Mouse (Mus musculus): ENCODE data around the gene Dnm3. TPM values are rescaled to one million over a fixed set of nuclear protein-coding genes. Genes with fewer than 3 reads are reported as not detected.

The Dnm3 gene
- polyA plus RNA-seq, 1 experiment, result 1.0 TPM

GRCm38 (mm10) chr1:162082711-162083110 lies 395.1 kb downstream of the Dnm3 start:
- Histone ChIP-seq H3K27me3 (ENCODE audit: control insufficient read depth, insufficient read depth, low read length) (no peaks in the 10 kb centered on the region), H3K4me3 (ENCODE audit: low read depth, low read length) (no peak overlapping the region), H3K27ac (ENCODE audit: insufficient read depth, low read depth, low read length) (no peak overlapping the region), H3K4me1 (ENCODE audit: control insufficient read depth, insufficient read depth, insufficient read length, low read length) (no peaks in the 10 kb centered on the region), H3K36me3 (ENCODE audit: control insufficient read depth, insufficient read depth, low read length) (no peaks in the 10 kb centered on the region)
- WGBS, result 84% methylated on average over 7 of the region's 7 CpGs
- TF ChIP-seq POLR2A (IDR thresholded peaks at IDR 0.05; ENCODE audit: low read depth, low read length) (no peak), CTCF (IDR thresholded peaks at IDR 0.05; ENCODE audit: extremely low read depth, insufficient read length, insufficient replicate concordance, low read depth, low read length) (no peak)

- WGBS, result 79% methylated on average over 8 of the region's 8 CpGs
- H3K4me3 ChIP-seq (ENCODE audit: low read depth, low read length), result no peak overlapping the region
- TF ChIP-seq POLR2A (IDR thresholded peaks at IDR 0.05; ENCODE audit: low read depth, low read length) (no peak), CTCF (IDR thresholded peaks at IDR 0.05; ENCODE audit: extremely low read depth, insufficient read length, insufficient replicate concordance, low read depth, low read length) (no peak)
- H3K27ac ChIP-seq (ENCODE audit: insufficient read depth, low read depth, low read length), result no peak overlapping the region
- H3K27me3 ChIP-seq (ENCODE audit: control insufficient read depth, insufficient read depth, low read length), result no peaks in the 10 kb centered on the region
- H3K36me3 ChIP-seq (ENCODE audit: control insufficient read depth, insufficient read depth, low read length), result no peaks in the 10 kb centered on the region
- no peaks in the 10 kb centered on the region for H3K4me1 ChIP-seq (ENCODE audit: control insufficient read depth, insufficient read depth, insufficient read length, low read length)
Observed at GRCm38 (mm10) chr1:162081693-162082372, 396.0 kb downstream of the Dnm3 start.

- H3K4me3 ChIP-seq (ENCODE audit: low read depth, low read length), result no peak overlapping the region
- WGBS, result 93% methylated on average over 7 of the region's 7 CpGs
Observed at GRCm38 (mm10) chr1:162079989-162080388, 397.8 kb downstream of the Dnm3 start.

GRCm38 (mm10) chr1:162077454-162077853 lies 400.4 kb downstream of the Dnm3 start:
- no peak overlapping the region for H3K27ac ChIP-seq (ENCODE audit: insufficient read depth, low read depth, low read length)
- H3K27me3 ChIP-seq (ENCODE audit: control insufficient read depth, insufficient read depth, low read length), result no peaks in the 10 kb centered on the region
- H3K4me3 ChIP-seq (ENCODE audit: low read depth, low read length), result no peak overlapping the region
- no peaks in the 10 kb centered on the region for H3K36me3 ChIP-seq (ENCODE audit: control insufficient read depth, insufficient read depth, low read length)
- H3K4me1 ChIP-seq (ENCODE audit: control insufficient read depth, insufficient read depth, insufficient read length, low read length), result no peaks in the 10 kb centered on the region
- no peak for TF ChIP-seq CTCF (IDR thresholded peaks at IDR 0.05; ENCODE audit: extremely low read depth, insufficient read length, insufficient replicate concordance, low read depth, low read length)
- no peak for TF ChIP-seq POLR2A (IDR thresholded peaks at IDR 0.05; ENCODE audit: low read depth, low read length)
- WGBS, result 85% methylated on average over 6 of the region's 6 CpGs

More at GRCm38 (mm10) chr1:162079989-162080388, 397.8 kb downstream of the Dnm3 start:
- TF ChIP-seq CTCF (IDR thresholded peaks at IDR 0.05; ENCODE audit: extremely low read depth, insufficient read length, insufficient replicate concordance, low read depth, low read length) (no peak), POLR2A (IDR thresholded peaks at IDR 0.05; ENCODE audit: low read depth, low read length) (no peak)
- Histone ChIP-seq H3K4me1 (ENCODE audit: control insufficient read depth, insufficient read depth, insufficient read length, low read length) (no peaks in the 10 kb centered on the region), H3K36me3 (ENCODE audit: control insufficient read depth, insufficient read depth, low read length) (no peaks in the 10 kb centered on the region), H3K27me3 (ENCODE audit: control insufficient read depth, insufficient read depth, low read length) (no peaks in the 10 kb centered on the region), H3K27ac (ENCODE audit: insufficient read depth, low read depth, low read length) (no peak overlapping the region)

GRCm38 (mm10) chr1:162076581-162077001 lies 401.2 kb downstream of the Dnm3 start:
- WGBS, result 69% methylated on average over 10 of the region's 10 CpGs
- Histone ChIP-seq H3K27me3 (ENCODE audit: control insufficient read depth, insufficient read depth, low read length) (no peaks in the 10 kb centered on the region), H3K4me3 (ENCODE audit: low read depth, low read length) (no peak overlapping the region), H3K36me3 (ENCODE audit: control insufficient read depth, insufficient read depth, low read length) (no peaks in the 10 kb centered on the region), H3K27ac (ENCODE audit: insufficient read depth, low read depth, low read length) (no peak overlapping the region), H3K4me1 (ENCODE audit: control insufficient read depth, insufficient read depth, insufficient read length, low read length) (no peaks in the 10 kb centered on the region)
- TF ChIP-seq POLR2A (IDR thresholded peaks at IDR 0.05; ENCODE audit: low read depth, low read length) (no peak), CTCF (IDR thresholded peaks at IDR 0.05; ENCODE audit: extremely low read depth, insufficient read length, insufficient replicate concordance, low read depth, low read length) (no peak)

GRCm38 (mm10) chr1:162075831-162076230 lies 402.0 kb downstream of the Dnm3 start:
- 82% methylated on average over 10 of the region's 10 CpGs for WGBS
- H3K27ac ChIP-seq (ENCODE audit: insufficient read depth, low read depth, low read length), result no peak overlapping the region
- H3K4me1 ChIP-seq (ENCODE audit: control insufficient read depth, insufficient read depth, insufficient read length, low read length), result no peaks in the 10 kb centered on the region
- no peaks in the 10 kb centered on the region for H3K27me3 ChIP-seq (ENCODE audit: control insufficient read depth, insufficient read depth, low read length)
- no peak for TF ChIP-seq CTCF (IDR thresholded peaks at IDR 0.05; ENCODE audit: extremely low read depth, insufficient read length, insufficient replicate concordance, low read depth, low read length)
- no peak for TF ChIP-seq POLR2A (IDR thresholded peaks at IDR 0.05; ENCODE audit: low read depth, low read length)
- H3K4me3 ChIP-seq (ENCODE audit: low read depth, low read length), result no peak overlapping the region
- H3K36me3 ChIP-seq (ENCODE audit: control insufficient read depth, insufficient read depth, low read length), result no peaks in the 10 kb centered on the region

- Histone ChIP-seq H3K27ac (ENCODE audit: insufficient read depth, low read depth, low read length) (no peak overlapping the region), H3K4me3 (ENCODE audit: low read depth, low read length) (no peak overlapping the region), H3K27me3 (ENCODE audit: control insufficient read depth, insufficient read depth, low read length) (no peaks in the 10 kb centered on the region), H3K36me3 (ENCODE audit: control insufficient read depth, insufficient read depth, low read length) (no peaks in the 10 kb centered on the region), H3K4me1 (ENCODE audit: control insufficient read depth, insufficient read depth, insufficient read length, low read length) (no peaks in the 10 kb centered on the region)
- TF ChIP-seq CTCF (IDR thresholded peaks at IDR 0.05; ENCODE audit: extremely low read depth, insufficient read length, insufficient replicate concordance, low read depth, low read length), result no peak
- TF ChIP-seq POLR2A (IDR thresholded peaks at IDR 0.05; ENCODE audit: low read depth, low read length), result no peak
- 72% methylated on average over 4 of the region's 4 CpGs for WGBS
Observed at GRCm38 (mm10) chr1:162075416-162075815, 402.4 kb downstream of the Dnm3 start.

Measured in small intestine, adult 2 months (tissue).